Mouse (Mus musculus): Measurements from ENCODE around the gene Izumo2.

Izumo2 gene

GRCm38 (mm10) chr7:44708574-44708973 lies at the start of gene Izumo2:
Gene Izumo2 (plus strand): TSS chr7:44708742.
- TF ChIP-seq GATA4 (IDR thresholded peaks at IDR 0.05; ENCODE audit: insufficient replicate concordance, low read length): no peak

GRCm38 (mm10) chr7:44661219-44661618 lies 47.3 kb upstream of the Izumo2 start:
- TF ChIP-seq GATA4 (IDR thresholded peaks at IDR 0.05; ENCODE audit: insufficient replicate concordance, low read length): no peak

- no peak for TF ChIP-seq GATA4 (IDR thresholded peaks at IDR 0.05; ENCODE audit: insufficient replicate concordance, low read length)
Measured at GRCm38 (mm10) chr7:44662168-44662567, 46.4 kb upstream of the Izumo2 start.

- no peak for TF ChIP-seq GATA4 (IDR thresholded peaks at IDR 0.05; ENCODE audit: insufficient replicate concordance, low read length)
Measured at GRCm38 (mm10) chr7:44662569-44662968, 46.0 kb upstream of the Izumo2 start.

- TF ChIP-seq GATA4 (IDR thresholded peaks at IDR 0.05; ENCODE audit: insufficient replicate concordance, low read length): no peak
Measured at GRCm38 (mm10) chr7:44663546-44663945, 45.0 kb upstream of the Izumo2 start.

GRCm38 (mm10) chr7:44664731-44665130 lies 43.8 kb upstream of the Izumo2 start:
- TF ChIP-seq GATA4 (IDR thresholded peaks at IDR 0.05; ENCODE audit: insufficient replicate concordance, low read length): no peak

GRCm38 (mm10) chr7:44666462-44666861 lies 42.1 kb upstream of the Izumo2 start:
- TF ChIP-seq GATA4 (IDR thresholded peaks at IDR 0.05; ENCODE audit: insufficient replicate concordance, low read length): no peak

- no peak for TF ChIP-seq GATA4 (IDR thresholded peaks at IDR 0.05; ENCODE audit: insufficient replicate concordance, low read length)
Measured at GRCm38 (mm10) chr7:44667996-44668738, 40.4 kb upstream of the Izumo2 start.

GRCm38 (mm10) chr7:44669103-44669502 lies 39.4 kb upstream of the Izumo2 start:
- TF ChIP-seq GATA4 (IDR thresholded peaks at IDR 0.05; ENCODE audit: insufficient replicate concordance, low read length): no peak

- no peak for TF ChIP-seq GATA4 (IDR thresholded peaks at IDR 0.05; ENCODE audit: insufficient replicate concordance, low read length)
Measured at GRCm38 (mm10) chr7:44670803-44671202, 37.7 kb upstream of the Izumo2 start, which contains the start of gene Myh14. Gene Myh14 (minus strand): TSS chr7:44670843.

- TF ChIP-seq GATA4 (IDR thresholded peaks at IDR 0.05; ENCODE audit: insufficient replicate concordance, low read length): no peak
Measured at GRCm38 (mm10) chr7:44672193-44672592, 36.3 kb upstream of the Izumo2 start.

- TF ChIP-seq GATA4 (IDR thresholded peaks at IDR 0.05; ENCODE audit: insufficient replicate concordance, low read length): no peak
Measured at GRCm38 (mm10) chr7:44674511-44674910, 34.0 kb upstream of the Izumo2 start.

- TF ChIP-seq GATA4 (IDR thresholded peaks at IDR 0.05; ENCODE audit: insufficient replicate concordance, low read length): no peak
Measured at GRCm38 (mm10) chr7:44675171-44675570, 33.4 kb upstream of the Izumo2 start.

GRCm38 (mm10) chr7:44676126-44676525 lies 32.4 kb upstream of the Izumo2 start:
- no peak for TF ChIP-seq GATA4 (IDR thresholded peaks at IDR 0.05; ENCODE audit: insufficient replicate concordance, low read length)

- no peak for TF ChIP-seq GATA4 (IDR thresholded peaks at IDR 0.05; ENCODE audit: insufficient replicate concordance, low read length)
Measured at GRCm38 (mm10) chr7:44676611-44677010, 31.9 kb upstream of the Izumo2 start.

GRCm38 (mm10) chr7:44683656-44684055 lies 24.9 kb upstream of the Izumo2 start:
- TF ChIP-seq GATA4 (IDR thresholded peaks at IDR 0.05; ENCODE audit: insufficient replicate concordance, low read length): no peak

All from liver, adult (tissue).